Mouse (Mus musculus) intestine, embryonic 15.5 days (tissue): ENCODE results near the gene Abtb1. TPM values are rescaled to one million over a fixed set of nuclear protein-coding genes. Genes with fewer than 3 reads are reported as not detected.

Source experiments
- ATAC-seq: fragments of 200-750 bp; cut with Nextera tagmentation; 2 replicates; pipeline ENCODE4 v1.8.0; 2017; ENCODE audit warnings: moderate TSS enrichment, moderate library complexity
- H3K27ac ChIP-seq: fragments of 300-500 bp; sonication (generic); 2 replicates; pipeline ENCODE4 v1.5.1; 2015; ENCODE audit warnings: mild to moderate bottlenecking, inconsistent platforms
- H3K27me3 ChIP-seq: fragments of 300-500 bp; sonication (generic); replicated peaks from 2 replicates; pipeline ENCODE4 v1.6.1; 2015; ENCODE audit warnings: inconsistent platforms
- H3K36me3 ChIP-seq: fragments of 300-500 bp; sonication (generic); 2 replicates; pipeline ENCODE4 v1.6.1; 2015; ENCODE audit warnings: inconsistent platforms
- H3K4me1 ChIP-seq: fragments of 300-500 bp; sonication (generic); replicated peaks from 2 replicates; pipeline ENCODE4 v1.6.1; 2015; ENCODE audit warnings: inconsistent platforms
- H3K4me2 ChIP-seq: fragments of 300-500 bp; sonication (generic); replicated peaks from 2 replicates; pipeline ENCODE4 v1.6.1; 2015; ENCODE audit warnings: mild to moderate bottlenecking, inconsistent platforms
- H3K4me3 ChIP-seq: fragments of 300-500 bp; sonication (generic); replicated peaks from 2 replicates; pipeline ENCODE4 v1.5.1; 2015; ENCODE audit warnings: inconsistent platforms
- H3K9ac ChIP-seq: fragments of 300-500 bp; sonication (generic); 2 replicates; pipeline ENCODE4 v1.6.1; 2015; ENCODE audit warnings: inconsistent platforms
- H3K9me3 ChIP-seq: fragments of 300-500 bp; sonication (generic); 2 replicates; pipeline ENCODE4 v1.6.1; 2016; ENCODE audit warnings: inconsistent platforms
- WGBS: fragments of 180-500 bp; shearing (Covaris S2); methylation state at CpG from one replicate; pipeline ENCODE4 v1.1.7; 2015; 5-methylcytosine and 5-hydroxymethylcytosine counted together
- polyA plus RNA-seq: library from polyadenylated mRNA; unstranded; fragments of >200 nt; fragmentation: Nextera tagmentation; extraction: Ambion mirVana; gene quantifications from 2 replicates; pipeline ENCODE4 v1.2.1, GENCODE M21; 2015

Abtb1 gene
- polyA plus RNA-seq, 1 experiment from 2014 or later = 24.2 TPM

DNA sequence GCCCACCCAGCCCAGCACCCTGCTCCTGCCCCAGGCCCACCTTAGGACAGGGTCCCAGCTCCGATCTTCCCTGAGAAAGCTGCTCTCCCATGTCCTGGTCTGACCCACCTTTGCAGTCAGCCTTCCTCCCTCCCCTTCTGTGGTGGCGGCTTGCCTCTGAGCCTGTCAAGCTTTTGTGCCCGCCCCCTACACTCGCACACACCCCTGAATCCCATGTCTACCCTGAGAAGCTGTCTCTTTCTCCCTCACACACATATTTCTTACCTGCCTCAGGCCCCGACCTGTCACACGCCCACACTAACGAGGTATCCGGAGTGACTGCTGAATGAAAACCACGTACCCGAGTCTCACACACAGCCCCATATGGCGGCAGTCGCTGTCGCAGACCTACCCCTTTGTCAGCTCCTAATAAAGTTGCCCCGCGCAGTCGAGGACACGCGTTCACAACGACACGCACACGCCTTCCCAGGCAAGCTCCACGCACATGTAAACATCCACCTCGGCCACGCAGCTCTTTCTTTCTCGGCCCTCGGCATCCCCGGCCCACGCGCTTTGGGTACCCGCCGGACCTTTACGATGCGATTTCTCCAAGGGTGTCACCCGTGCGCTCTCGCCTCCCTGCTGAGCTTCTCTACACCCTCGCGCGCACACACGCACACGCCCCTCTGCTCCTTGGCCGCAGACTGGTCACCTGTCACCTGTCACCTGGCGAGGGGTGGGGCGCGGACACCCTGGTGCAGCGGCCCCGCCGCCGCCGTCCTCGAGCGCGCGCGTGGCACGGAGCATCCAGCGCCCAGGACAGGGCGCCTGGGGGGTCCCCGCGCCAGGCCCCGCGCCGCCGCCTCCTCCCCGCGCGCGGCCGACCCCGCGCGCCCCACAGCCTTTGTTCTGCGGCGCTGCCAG, 32.4 kb upstream of the Abtb1 start:
- 0 out of 2 replicates have a peak overlapping the region, but pooled peaks have one; percentile 6 for H3K27ac ChIP-seq
- WGBS = 1% methylated on average over 72 of the region's 74 CpGs
- H3K9me3 ChIP-seq = no peaks in the 10 kb centered on the region
- H3K4me3 ChIP-seq = peak overlapping the region; percentile 70
- peak overlapping the region; percentile 70 for H3K9ac ChIP-seq
- H3K27me3 ChIP-seq = peaks cover 11% of the 10 kb centered on the region; the same call in 1 of the 2 replicates
- peaks cover 20% of the 10 kb centered on the region; the same call in 1 of the 2 replicates for H3K4me1 ChIP-seq
- peak overlapping the region; percentile 99 for H3K4me2 ChIP-seq
- ATAC-seq = peak; percentile 75
- no peaks in the 10 kb centered on the region for H3K36me3 ChIP-seq

GRCm38 (mm10) chr6:88872811-88873210, 31.0 kb upstream of the Abtb1 start:
- no peak for ATAC-seq
- Histone ChIP-seq H3K4me1 (peaks cover 20% of the 10 kb centered on the region; the same call in 1 of the 2 replicates), H3K27me3 (peaks cover 11% of the 10 kb centered on the region; the same call in 1 of the 2 replicates), H3K9me3 (no peaks in the 10 kb centered on the region), H3K27ac (no peak overlapping the region), H3K4me2 (peak overlapping the region; percentile 99; the same call in 1 of the 2 replicates), H3K9ac (no peak overlapping the region), H3K36me3 (no peaks in the 10 kb centered on the region), H3K4me3 (no peak overlapping the region)
- WGBS = 46% methylated on average over 7 of the region's 7 CpGs

DNA sequence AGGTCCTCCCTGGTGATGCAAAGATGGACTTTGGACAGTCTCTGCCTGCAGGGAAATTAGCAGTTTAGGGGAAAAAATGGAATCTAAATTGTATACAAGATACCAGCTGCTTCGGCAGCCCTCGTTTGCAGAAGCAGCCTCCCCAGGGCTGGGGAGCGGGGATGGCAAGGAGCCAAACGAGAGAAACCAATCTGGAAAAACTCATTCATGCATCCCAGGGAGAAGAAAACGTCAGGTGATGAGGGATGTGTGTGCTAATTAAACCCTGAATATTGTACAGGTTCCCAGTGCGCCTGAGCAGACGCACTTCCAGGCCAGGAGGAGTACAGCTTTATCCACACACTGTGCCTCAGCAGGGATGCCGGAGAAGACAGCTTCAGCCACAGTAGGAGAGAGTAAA, 29.8 kb upstream of the Abtb1 start:
- Histone ChIP-seq H3K9me3 (no peaks in the 10 kb centered on the region), H3K4me2 (0 out of 2 replicates have a peak overlapping the region, but pooled peaks have one; percentile 5), H3K9ac (no peak overlapping the region), H3K4me1 (peaks cover 20% of the 10 kb centered on the region; the same call in 1 of the 2 replicates), H3K36me3 (no peaks in the 10 kb centered on the region), H3K27ac (no peak overlapping the region), H3K27me3 (peaks cover 11% of the 10 kb centered on the region; the same call in 1 of the 2 replicates), H3K4me3 (no peak overlapping the region)
- no peak for ATAC-seq
- WGBS = 29% methylated on average over 8 of the region's 8 CpGs

DNA sequence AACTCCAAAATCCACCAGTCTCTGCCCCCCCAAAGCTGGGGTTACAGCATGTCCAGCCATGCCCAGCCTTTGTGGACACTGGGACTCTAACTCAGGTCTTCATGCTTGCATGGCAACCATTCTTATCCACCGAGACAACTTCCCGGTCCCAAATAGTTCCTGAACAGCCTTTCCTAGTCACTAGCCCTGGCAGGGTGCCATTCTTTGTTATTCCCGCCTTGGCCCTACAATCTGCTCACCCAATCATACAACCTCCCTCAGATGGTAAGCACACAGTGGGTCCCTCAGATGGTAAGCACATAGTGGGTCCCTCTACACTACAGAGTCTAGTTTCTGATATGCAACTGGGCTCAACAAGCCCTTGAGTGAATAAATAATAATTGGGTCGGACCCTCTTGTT, 28.8 kb upstream of the Abtb1 start:
- Histone ChIP-seq H3K36me3 (no peaks in the 10 kb centered on the region), H3K9ac (no peak overlapping the region), H3K9me3 (no peaks in the 10 kb centered on the region), H3K4me1 (peaks cover 20% of the 10 kb centered on the region; the same call in 1 of the 2 replicates), H3K27me3 (peaks cover 11% of the 10 kb centered on the region; the same call in 1 of the 2 replicates), H3K4me3 (no peak overlapping the region), H3K4me2 (no peak overlapping the region), H3K27ac (no peak overlapping the region)
- WGBS = 61% methylated on average over 4 of the region's 4 CpGs
- no peak for ATAC-seq

DNA sequence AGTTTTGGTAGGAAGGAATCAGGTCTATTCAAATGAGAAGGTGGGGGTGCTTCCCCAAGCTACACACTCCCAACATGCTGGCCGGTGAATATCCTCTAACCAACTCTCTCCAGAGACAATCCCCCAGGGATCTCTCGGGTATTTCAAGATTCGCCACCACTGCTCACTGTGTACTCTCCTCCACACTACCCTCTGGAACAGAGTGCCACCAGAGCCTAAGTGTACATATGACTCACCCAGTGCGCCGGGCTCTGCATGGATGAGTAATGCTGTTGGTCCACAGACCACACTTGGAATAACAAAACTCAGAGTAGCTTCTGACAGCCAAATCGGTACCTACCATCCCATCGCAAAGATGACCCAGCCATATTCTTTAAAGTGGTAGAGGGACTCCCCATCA, 27.7 kb upstream of the Abtb1 start:
- H3K4me2 ChIP-seq = no peak overlapping the region
- H3K4me3 ChIP-seq = no peak overlapping the region
- no peak overlapping the region for H3K27ac ChIP-seq
- no peak overlapping the region for H3K9ac ChIP-seq
- H3K9me3 ChIP-seq = no peaks in the 10 kb centered on the region
- no peaks in the 10 kb centered on the region for H3K36me3 ChIP-seq
- WGBS = 85% methylated on average over 7 of the region's 7 CpGs
- peaks cover 5% of the 10 kb centered on the region; the same call in 1 of the 2 replicates for H3K27me3 ChIP-seq
- ATAC-seq = no peak
- peaks cover 16% of the 10 kb centered on the region; the same call in 1 of the 2 replicates for H3K4me1 ChIP-seq

DNA sequence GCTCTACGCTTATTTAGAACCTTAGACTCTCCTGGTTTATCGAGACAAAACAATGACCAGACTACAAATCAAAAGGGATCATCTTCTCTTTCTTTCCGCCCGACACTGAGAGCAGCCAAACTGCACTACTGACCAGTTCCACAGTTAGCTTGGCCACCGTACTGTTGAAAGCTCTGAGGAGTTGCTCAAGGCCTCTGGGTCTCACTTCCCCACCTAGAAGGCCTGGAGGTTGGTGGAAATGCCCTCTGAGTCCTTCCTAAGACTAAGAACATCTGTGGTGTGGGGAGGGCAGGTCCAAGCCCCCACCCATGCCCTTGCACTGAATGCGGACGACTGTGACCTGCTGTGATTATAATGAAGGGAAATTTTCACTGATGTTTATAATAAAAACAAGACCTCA, 23.9 kb upstream of the Abtb1 start:
- H3K9ac ChIP-seq = no peak overlapping the region
- no peaks in the 10 kb centered on the region for H3K27me3 ChIP-seq
- H3K36me3 ChIP-seq = no peaks in the 10 kb centered on the region
- WGBS = 78% methylated on average over 7 of the region's 7 CpGs
- H3K4me1 ChIP-seq = no peaks in the 10 kb centered on the region
- ATAC-seq = no peak
- no peak overlapping the region for H3K4me2 ChIP-seq
- no peak overlapping the region for H3K27ac ChIP-seq
- H3K4me3 ChIP-seq = no peak overlapping the region
- H3K9me3 ChIP-seq = no peaks in the 10 kb centered on the region

- Histone ChIP-seq H3K4me2 (no peak overlapping the region), H3K9me3 (no peaks in the 10 kb centered on the region), H3K4me3 (no peak overlapping the region), H3K27me3 (no peaks in the 10 kb centered on the region), H3K27ac (no peak overlapping the region), H3K36me3 (no peaks in the 10 kb centered on the region), H3K9ac (no peak overlapping the region), H3K4me1 (no peaks in the 10 kb centered on the region)
- WGBS = 16% methylated on average over 2 of the region's 2 CpGs
- peak; percentile 57 for ATAC-seq
These were observed 19.1 kb upstream of the Abtb1 start for GRCm38 (mm10) chr6:88860914-88861313.

DNA sequence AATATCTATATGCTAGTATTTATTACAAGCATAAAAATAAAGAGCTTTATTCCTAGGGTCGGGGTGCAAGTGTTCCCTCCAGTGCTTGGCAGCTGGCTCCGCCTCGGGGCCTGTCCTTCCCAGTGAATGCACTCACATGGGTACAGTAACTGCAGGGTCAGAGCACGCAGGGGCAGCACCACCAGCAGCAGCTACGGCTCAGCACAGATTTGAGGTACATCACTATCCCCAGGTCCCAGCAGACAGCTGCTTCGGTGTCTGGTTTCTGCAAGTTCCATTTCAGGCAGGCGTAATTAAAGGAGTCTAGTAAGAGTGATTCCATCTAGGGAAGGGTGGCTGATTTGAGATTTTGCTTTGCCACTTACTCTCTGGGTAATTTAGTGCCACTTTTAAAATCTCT, 16.6 kb upstream of the Abtb1 start:
- Histone ChIP-seq H3K4me1 (no peaks in the 10 kb centered on the region), H3K27me3 (no peaks in the 10 kb centered on the region), H3K9ac (no peak overlapping the region), H3K4me2 (no peak overlapping the region), H3K27ac (no peak overlapping the region), H3K36me3 (no peaks in the 10 kb centered on the region), H3K9me3 (no peaks in the 10 kb centered on the region), H3K4me3 (no peak overlapping the region)
- WGBS = 74% methylated on average over 7 of the region's 7 CpGs
- ATAC-seq = no peak

DNA sequence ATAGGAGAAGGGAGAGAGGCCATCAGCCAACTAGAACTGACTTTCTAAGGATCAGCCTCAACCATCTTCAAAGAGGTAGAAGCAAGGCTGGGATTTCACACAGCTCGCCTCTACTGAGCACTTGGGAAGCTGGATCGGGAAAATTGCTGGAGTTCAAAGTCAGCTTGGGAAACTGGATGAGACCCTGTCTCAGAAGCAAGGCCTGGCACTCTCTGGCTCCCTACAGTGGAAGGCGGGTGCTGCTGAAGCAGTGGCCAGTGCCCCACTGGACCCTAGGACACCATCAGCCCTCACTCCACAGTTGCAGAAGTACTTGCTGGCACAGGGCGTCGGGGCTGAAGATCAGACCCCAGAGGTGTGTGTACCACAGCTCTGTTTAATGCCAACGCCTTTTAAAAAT, 16.0 kb upstream of the Abtb1 start:
- Histone ChIP-seq H3K36me3 (no peaks in the 10 kb centered on the region), H3K4me1 (no peaks in the 10 kb centered on the region), H3K9ac (no peak overlapping the region), H3K4me3 (no peak overlapping the region), H3K4me2 (no peak overlapping the region), H3K27ac (no peak overlapping the region), H3K27me3 (no peaks in the 10 kb centered on the region), H3K9me3 (no peaks in the 10 kb centered on the region)
- 83% methylated on average over 6 of the region's 6 CpGs for WGBS
- ATAC-seq = no peak

DNA sequence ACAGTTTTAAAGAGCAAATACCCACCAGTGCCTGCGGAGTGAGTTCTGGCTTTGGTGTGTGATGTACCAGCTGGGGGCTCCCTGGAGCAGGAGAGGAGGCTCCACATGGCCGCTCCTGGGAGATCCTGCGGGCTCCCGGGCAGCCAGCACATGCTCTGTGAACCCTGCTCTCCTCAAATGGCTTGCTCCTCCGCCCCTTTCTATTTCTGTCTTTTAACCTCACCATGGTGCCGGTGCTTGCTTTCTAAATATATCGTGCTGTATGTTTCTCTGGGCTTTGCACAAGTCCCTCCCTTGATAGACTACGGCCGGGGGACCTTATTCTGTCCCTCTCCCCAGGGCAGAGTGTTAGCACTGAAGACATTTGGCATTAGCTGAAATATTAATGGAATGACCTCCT, 15.5 kb upstream of the Abtb1 start:
- Histone ChIP-seq H3K27me3 (no peaks in the 10 kb centered on the region), H3K9ac (0 out of 2 replicates have a peak overlapping the region, but pooled peaks have one; percentile 20), H3K36me3 (no peaks in the 10 kb centered on the region), H3K4me3 (no peak overlapping the region), H3K4me2 (no peak overlapping the region), H3K27ac (no peak overlapping the region), H3K9me3 (no peaks in the 10 kb centered on the region), H3K4me1 (no peaks in the 10 kb centered on the region)
- WGBS = 33% methylated on average over 9 of the region's 9 CpGs
- peak; percentile 46; the same call in 1 of the 2 replicates for ATAC-seq

- Histone ChIP-seq H3K9ac (no peak overlapping the region), H3K27ac (no peak overlapping the region), H3K4me2 (no peak overlapping the region), H3K4me3 (no peak overlapping the region), H3K4me1 (no peaks in the 10 kb centered on the region), H3K27me3 (no peaks in the 10 kb centered on the region), H3K9me3 (no peaks in the 10 kb centered on the region), H3K36me3 (no peaks in the 10 kb centered on the region)
- 28% methylated on average over 5 of the region's 5 CpGs for WGBS
- peak; percentile 37; the same call in 1 of the 2 replicates for ATAC-seq
These were observed 13.9 kb upstream of the Abtb1 start for GRCm38 (mm10) chr6:88855636-88856035.

GRCm38 (mm10) chr6:88854509-88854908, 12.7 kb upstream of the Abtb1 start:
- no peak overlapping the region for H3K9ac ChIP-seq
- no peaks in the 10 kb centered on the region for H3K27me3 ChIP-seq
- no peaks in the 10 kb centered on the region for H3K4me1 ChIP-seq
- ATAC-seq = no peak
- no peak overlapping the region for H3K4me2 ChIP-seq
- H3K4me3 ChIP-seq = no peak overlapping the region
- no peaks in the 10 kb centered on the region for H3K36me3 ChIP-seq
- H3K27ac ChIP-seq = no peak overlapping the region
- H3K9me3 ChIP-seq = no peaks in the 10 kb centered on the region
- 82% methylated on average over 5 of the region's 5 CpGs for WGBS
